Mouse (Mus musculus) embryonic facial prominence, embryonic 15.5 days (tissue): ENCODE data around the gene Zfp319. TPM values are rescaled to one million over a fixed set of nuclear protein-coding genes. Genes with fewer than 3 reads are reported as not detected.
"Not testable (repeated sequence)": the region's sequence is repeated elsewhere in the genome, so short reads cannot be mapped to it uniquely, and the experiment has no call there.

Experiments
- ATAC-seq: fragments of 200-750 bp; cut with Nextera tagmentation; 2 replicates; pipeline ENCODE4 v1.8.0; 2017; ENCODE audit warnings: low read depth, moderate TSS enrichment; ENCODE audit not compliant: insufficient number of reproducible peaks, low FRiP score, low TSS enrichment
- H3K27ac ChIP-seq: fragments of 300-500 bp; sonication (generic); replicated peaks from 2 replicates; pipeline ENCODE4 v1.5.1; 2015; ENCODE audit warnings: mild to moderate bottlenecking, inconsistent platforms
- H3K27me3 ChIP-seq: fragments of 300-500 bp; sonication (generic); 2 replicates; pipeline ENCODE4 v1.6.1; 2015; ENCODE audit warnings: inconsistent platforms
- H3K36me3 ChIP-seq: fragments of 300-500 bp; sonication (generic); 2 replicates; pipeline ENCODE4 v1.6.1; 2015; ENCODE audit warnings: mild to moderate bottlenecking, inconsistent platforms
- H3K4me1 ChIP-seq: fragments of 300-500 bp; sonication (generic); 2 replicates; pipeline ENCODE4 v1.6.1; 2015; ENCODE audit warnings: inconsistent platforms
- H3K4me2 ChIP-seq: fragments of 300-500 bp; sonication (generic); replicated peaks from 2 replicates; pipeline ENCODE4 v1.6.1; 2015; ENCODE audit warnings: mild to moderate bottlenecking, inconsistent platforms
- H3K4me3 ChIP-seq: fragments of 300-500 bp; sonication (generic); replicated peaks from 2 replicates; pipeline ENCODE4 v1.5.1; 2015; ENCODE audit warnings: mild to moderate bottlenecking, inconsistent platforms
- H3K9ac ChIP-seq: fragments of 300-500 bp; sonication (generic); 2 replicates; pipeline ENCODE4 v1.6.1; 2015; ENCODE audit warnings: inconsistent platforms
- H3K9me3 ChIP-seq: fragments of 300-500 bp; sonication (generic); replicated peaks from 2 replicates; pipeline ENCODE4 v1.6.1; 2016; ENCODE audit warnings: inconsistent platforms
- WGBS: fragments of 180-500 bp; shearing (Covaris S2); methylation state at CpG from one replicate; pipeline ENCODE4 v1.1.7; 2015; 5-methylcytosine and 5-hydroxymethylcytosine counted together
- polyA plus RNA-seq: library from polyadenylated mRNA; unstranded; fragments of >200 nt; fragmentation: Nextera tagmentation; extraction: Ambion mirVana; gene quantifications from 2 replicates; pipeline ENCODE4 v1.2.1, GENCODE M21; 2015

Gene Zfp319
- 9.1 and 10.2 TPM in 2 replicates for polyA plus RNA-seq

- under 1% methylated on average over 79 of the region's 80 CpGs for WGBS
- H3K36me3 ChIP-seq, result peaks cover 39% of the 10 kb centered on the region
- peak within 1 kb of the TSS; percentile 78 for H3K9ac ChIP-seq
- no peaks in the 10 kb centered on the region for H3K27me3 ChIP-seq
- H3K9me3 ChIP-seq, result no peaks in the 10 kb centered on the region
- peak within 1 kb of the TSS; percentile 98 for H3K27ac ChIP-seq
- H3K4me3 ChIP-seq, result peak within 1 kb of the TSS; percentile 85
- H3K4me2 ChIP-seq, result peak within 1 kb of the TSS; percentile 80
- ATAC-seq, result peak; percentile 95
- peaks cover 28% of the 10 kb centered on the region for H3K4me1 ChIP-seq
These were observed at the start of gene Zfp319, which contains the start of gene Usb1 for GRCm38 (mm10) chr8:95331720-95332436. Gene Zfp319, minus strand, starts transcription at chr8:95331950. Gene Usb1, plus strand, starts transcription at chr8:95332284.

DNA sequence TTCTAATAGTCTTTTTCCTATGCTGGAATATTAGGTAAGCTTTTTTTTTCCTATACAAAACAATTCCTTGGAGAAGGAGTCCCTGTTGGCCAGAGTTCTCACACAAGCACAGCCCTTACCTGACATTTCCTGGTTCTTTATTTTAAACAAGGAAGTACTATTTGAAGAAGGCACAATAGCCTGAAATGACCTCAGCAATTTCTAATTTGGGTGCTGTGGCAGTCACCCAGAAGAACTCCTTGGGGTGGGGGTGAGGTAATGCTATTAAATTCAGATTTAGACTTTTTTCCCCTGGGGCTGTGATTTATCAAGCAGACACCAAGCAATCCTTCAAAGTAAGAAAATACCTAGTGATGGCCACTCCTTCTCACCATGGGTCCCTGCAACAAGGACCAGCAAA is 49.2 kb upstream of the Zfp319 start:
- H3K27ac ChIP-seq, result no peak overlapping the region
- no peak for ATAC-seq
- H3K27me3 ChIP-seq, result no peaks in the 10 kb centered on the region

DNA sequence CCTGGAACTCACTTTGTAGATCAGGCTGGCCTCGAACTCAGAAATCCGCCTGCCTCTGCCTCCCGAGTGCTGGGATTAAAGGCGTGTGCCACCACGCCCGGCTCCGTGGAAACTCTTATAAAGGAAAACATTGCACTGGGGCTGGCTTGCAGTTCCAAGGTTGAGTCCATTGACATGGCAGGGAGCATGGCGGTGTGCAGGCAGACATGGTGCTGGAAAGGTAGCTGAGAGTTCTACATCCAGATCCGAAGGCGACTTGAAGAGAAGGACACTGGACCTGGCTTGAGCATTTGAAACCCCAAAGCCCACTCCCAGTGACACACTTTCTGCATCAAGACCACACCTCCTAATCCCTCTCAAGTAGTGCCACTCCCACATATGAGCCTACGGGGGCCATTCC is 47.2 kb upstream of the Zfp319 start:
- not testable (repeated sequence) for H3K9ac ChIP-seq, H3K27ac ChIP-seq, H3K4me3 ChIP-seq, ATAC-seq, H3K36me3 ChIP-seq, H3K9me3 ChIP-seq, H3K27me3 ChIP-seq, H3K4me2 ChIP-seq
- 92% methylated on average over 11 of the region's 11 CpGs for WGBS
- peaks cover 11% of the 10 kb centered on the region; the same call in 1 of the 2 replicates for H3K4me1 ChIP-seq

More for the DNA sequence above, 49.2 kb upstream of the Zfp319 start:
- Histone ChIP-seq H3K4me1 (peaks cover 8% of the 10 kb centered on the region; the same call in 1 of the 2 replicates), H3K4me3 (no peak overlapping the region), H3K9me3 (no peaks in the 10 kb centered on the region), H3K9ac (no peak overlapping the region), H3K36me3 (no peaks in the 10 kb centered on the region), H3K4me2 (no peak overlapping the region)

DNA sequence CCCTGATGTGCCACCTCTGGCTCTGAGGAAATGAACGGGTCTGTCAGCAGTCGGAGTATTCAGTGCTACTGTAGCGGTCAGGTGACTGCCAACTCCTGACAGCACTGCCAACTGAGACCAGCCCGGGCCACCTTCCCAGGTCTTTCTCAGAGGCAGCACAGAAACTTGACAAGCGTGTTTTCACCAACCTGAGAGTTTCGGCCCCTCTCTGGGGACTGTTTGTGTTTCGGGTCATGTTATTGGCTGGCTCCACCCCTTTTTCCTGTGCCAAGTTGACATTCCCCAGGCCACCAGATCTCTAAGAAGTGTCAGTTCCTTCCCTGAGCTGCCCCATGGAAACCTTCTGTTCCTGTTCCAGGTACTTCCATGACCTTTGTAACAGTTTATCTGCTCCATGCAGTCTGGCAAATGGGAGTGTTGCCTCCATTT is 46.1 kb upstream of the Zfp319 start:
- ATAC-seq, result peak; percentile 52
- no peak overlapping the region for H3K4me3 ChIP-seq
- WGBS, result 22% methylated on average over 7 of the region's 7 CpGs
- no peaks in the 10 kb centered on the region for H3K9me3 ChIP-seq
- H3K27me3 ChIP-seq, result no peaks in the 10 kb centered on the region
- peaks cover 12% of the 10 kb centered on the region; the same call in 1 of the 2 replicates for H3K4me1 ChIP-seq
- H3K9ac ChIP-seq, result no peak overlapping the region
- H3K4me2 ChIP-seq, result no peak overlapping the region
- H3K36me3 ChIP-seq, result no peaks in the 10 kb centered on the region
- peak overlapping the region; percentile 36; the same call in 1 of the 2 replicates for H3K27ac ChIP-seq

- no peaks in the 10 kb centered on the region for H3K9me3 ChIP-seq
- no peak overlapping the region for H3K27ac ChIP-seq
These were observed 45.4 kb upstream of the Zfp319 start for GRCm38 (mm10) chr8:95377101-95377500.

DNA sequence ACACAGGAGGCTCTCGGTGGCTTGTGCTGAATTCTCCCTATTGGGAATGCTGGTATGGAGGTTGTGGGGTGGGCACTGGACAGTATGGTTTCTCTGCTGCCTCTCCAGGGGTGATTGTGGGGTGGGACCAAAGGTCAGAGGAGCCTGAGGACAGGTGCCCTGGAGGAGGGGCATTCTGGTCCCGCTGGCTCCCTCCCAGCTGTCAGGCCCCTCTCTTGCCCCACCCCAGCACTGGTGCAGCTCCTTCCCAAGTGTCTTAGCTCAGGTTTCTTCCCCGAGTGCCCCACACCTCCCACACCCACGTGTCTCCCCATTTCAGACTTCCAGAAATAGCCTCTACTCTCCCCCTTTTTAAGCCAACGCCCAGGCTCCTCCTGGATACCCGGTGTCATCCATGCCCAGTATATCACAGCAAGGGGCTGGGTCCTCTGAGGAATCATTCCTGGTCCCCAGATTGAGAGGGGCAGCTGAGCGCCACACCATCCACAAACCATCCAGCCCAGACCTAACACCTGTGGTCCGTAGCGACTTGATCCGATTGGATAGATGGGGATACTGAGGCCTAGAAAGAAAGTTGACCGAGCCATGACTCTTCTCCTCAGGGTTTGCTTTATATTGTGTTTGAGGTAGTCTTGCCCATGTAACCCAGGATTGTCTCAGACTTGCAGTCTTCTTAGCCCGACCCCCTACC is 44.7 kb upstream of the Zfp319 start:
- no peak overlapping the region for H3K27ac ChIP-seq
- ATAC-seq, result no peak
- 74% methylated on average over 12 of the region's 12 CpGs for WGBS

More at GRCm38 (mm10) chr8:95377101-95377500, 45.4 kb upstream of the Zfp319 start:
- no peak overlapping the region for H3K9ac ChIP-seq
- H3K27me3 ChIP-seq, result no peaks in the 10 kb centered on the region
- no peak; the same call in 1 of the 2 replicates for ATAC-seq
- H3K4me1 ChIP-seq, result peaks cover 16% of the 10 kb centered on the region; the same call in 1 of the 2 replicates
- H3K36me3 ChIP-seq, result no peaks in the 10 kb centered on the region
- WGBS, result 85% methylated on average over 4 of the region's 4 CpGs
- H3K4me2 ChIP-seq, result no peak overlapping the region
- H3K4me3 ChIP-seq, result no peak overlapping the region

GRCm38 (mm10) chr8:95375374-95375930 is 43.7 kb upstream of the Zfp319 start:
- Histone ChIP-seq H3K4me3 (no peak overlapping the region), H3K9ac (no peak overlapping the region), H3K27me3 (no peaks in the 10 kb centered on the region), H3K4me1 (peaks cover 16% of the 10 kb centered on the region; the same call in 1 of the 2 replicates), H3K36me3 (no peaks in the 10 kb centered on the region), H3K4me2 (no peak overlapping the region), H3K27ac (no peak overlapping the region), H3K9me3 (no peaks in the 10 kb centered on the region)
- no peak for ATAC-seq
- 68% methylated on average over 7 of the region's 7 CpGs for WGBS

More for the DNA sequence above, 44.7 kb upstream of the Zfp319 start:
- Histone ChIP-seq H3K27me3 (no peaks in the 10 kb centered on the region), H3K4me1 (peaks cover 16% of the 10 kb centered on the region; the same call in 1 of the 2 replicates), H3K4me2 (no peak overlapping the region), H3K9ac (no peak overlapping the region), H3K9me3 (no peaks in the 10 kb centered on the region), H3K36me3 (no peaks in the 10 kb centered on the region), H3K4me3 (no peak overlapping the region)

- Histone ChIP-seq H3K27me3 (no peaks in the 10 kb centered on the region), H3K27ac (no peak overlapping the region)
These were observed 42.7 kb upstream of the Zfp319 start for GRCm38 (mm10) chr8:95374429-95374828.

DNA sequence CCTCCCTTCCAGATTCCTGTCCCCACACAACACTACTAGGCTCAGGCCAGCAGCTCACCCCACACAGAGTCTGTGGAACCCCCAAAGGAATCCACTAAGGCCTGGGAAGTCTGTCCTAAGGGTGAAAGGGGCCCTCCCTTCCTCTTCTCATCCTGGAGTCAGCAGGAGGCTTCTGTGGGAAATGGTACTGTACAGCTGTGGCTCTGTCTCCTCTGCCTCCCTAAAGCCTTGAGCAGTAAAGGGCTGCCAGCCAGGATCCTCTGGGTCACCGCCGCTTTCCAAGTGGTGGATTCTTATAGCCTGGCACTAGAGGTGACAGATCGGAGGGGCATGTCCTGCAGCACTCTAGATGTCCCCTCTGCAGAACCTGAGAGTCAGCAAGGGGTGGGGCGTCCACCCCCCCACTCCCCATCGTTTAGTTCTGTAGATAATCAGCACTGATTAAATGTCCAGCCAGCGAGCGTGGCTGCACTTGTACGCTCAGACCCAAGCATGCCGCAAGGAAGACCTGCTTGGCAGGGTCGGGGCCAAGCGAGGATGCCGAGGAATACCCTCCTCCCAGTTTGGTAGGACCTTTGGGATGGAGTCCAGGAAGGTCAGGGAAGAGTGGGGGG is 41.7 kb upstream of the Zfp319 start:
- Histone ChIP-seq H3K4me3 (no peak overlapping the region), H3K36me3 (no peaks in the 10 kb centered on the region), H3K4me1 (peaks cover 31% of the 10 kb centered on the region; the same call in 1 of the 2 replicates), H3K4me2 (no peak overlapping the region), H3K9ac (no peak overlapping the region), H3K27me3 (no peaks in the 10 kb centered on the region), H3K27ac (no peak overlapping the region), H3K9me3 (no peaks in the 10 kb centered on the region)
- ATAC-seq, result no peak
- 64% methylated on average over 12 of the region's 12 CpGs for WGBS

More at GRCm38 (mm10) chr8:95374429-95374828, 42.7 kb upstream of the Zfp319 start:
- no peak for ATAC-seq
- Histone ChIP-seq H3K4me2 (no peak overlapping the region), H3K4me3 (no peak overlapping the region), H3K4me1 (peaks cover 23% of the 10 kb centered on the region; the same call in 1 of the 2 replicates), H3K36me3 (no peaks in the 10 kb centered on the region), H3K9ac (no peak overlapping the region), H3K9me3 (no peaks in the 10 kb centered on the region)
- WGBS, result 82% methylated on average over 3 of the region's 3 CpGs

- Histone ChIP-seq H3K27me3 (no peaks in the 10 kb centered on the region), H3K36me3 (no peaks in the 10 kb centered on the region), H3K9me3 (no peaks in the 10 kb centered on the region), H3K4me2 (peak overlapping the region; percentile 55), H3K9ac (no peak overlapping the region), H3K4me3 (peak overlapping the region; percentile 32), H3K4me1 (peaks cover 22% of the 10 kb centered on the region; the same call in 1 of the 2 replicates), H3K27ac (no peak overlapping the region)
- 44% methylated on average over 20 of the region's 20 CpGs for WGBS
- ATAC-seq, result peak; percentile 69
These were observed 38.0 kb upstream of the Zfp319 start for GRCm38 (mm10) chr8:95369581-95370326.
